Mouse (Mus musculus) liver, embryonic 18 days (tissue): Measurements from ENCODE around the gene Ing3. TPM values are rescaled to one million over a fixed set of nuclear protein-coding genes. Genes with fewer than 3 reads are reported as not detected.

Experiments used
- polyA plus RNA-seq: library from polyadenylated mRNA; depleted of rRNA; stranded (reverse); fragments of >200 nt; gene quantifications from 2 replicates; pipeline ENCODE4 v1.2.3, GENCODE M21; 2012; rRNA removed

Ing3 gene
- 5.5 and 5.8 TPM in 2 replicates for polyA plus RNA-seq

DNA sequence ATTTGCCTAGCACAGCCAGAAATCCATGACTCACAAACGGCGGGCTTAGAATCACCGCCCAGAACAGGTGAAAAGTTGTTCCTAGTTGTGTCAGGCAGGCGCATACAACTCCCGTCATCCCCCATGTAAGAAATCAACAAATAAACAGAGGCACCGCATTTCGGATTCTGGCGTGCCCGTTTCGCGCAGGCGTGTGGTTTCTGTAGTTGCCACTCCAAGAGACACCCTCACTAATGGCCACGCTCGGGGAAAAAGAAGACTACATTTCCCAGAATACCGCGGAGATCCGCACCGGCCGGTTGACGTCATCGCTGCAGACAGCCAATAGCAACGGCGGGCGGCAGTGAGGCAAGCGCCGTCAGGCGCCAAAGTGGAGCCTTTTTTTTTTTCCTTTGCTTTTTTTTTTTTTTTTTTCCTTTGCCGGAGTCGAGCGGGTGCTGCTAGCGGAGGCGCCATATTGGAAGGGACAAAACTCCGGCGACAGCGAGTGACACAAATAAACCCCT is at the start of gene Ing3:
Ing3 (plus strand) TSS at position 346 of the 506 bp plus-strand sequence.

DNA sequence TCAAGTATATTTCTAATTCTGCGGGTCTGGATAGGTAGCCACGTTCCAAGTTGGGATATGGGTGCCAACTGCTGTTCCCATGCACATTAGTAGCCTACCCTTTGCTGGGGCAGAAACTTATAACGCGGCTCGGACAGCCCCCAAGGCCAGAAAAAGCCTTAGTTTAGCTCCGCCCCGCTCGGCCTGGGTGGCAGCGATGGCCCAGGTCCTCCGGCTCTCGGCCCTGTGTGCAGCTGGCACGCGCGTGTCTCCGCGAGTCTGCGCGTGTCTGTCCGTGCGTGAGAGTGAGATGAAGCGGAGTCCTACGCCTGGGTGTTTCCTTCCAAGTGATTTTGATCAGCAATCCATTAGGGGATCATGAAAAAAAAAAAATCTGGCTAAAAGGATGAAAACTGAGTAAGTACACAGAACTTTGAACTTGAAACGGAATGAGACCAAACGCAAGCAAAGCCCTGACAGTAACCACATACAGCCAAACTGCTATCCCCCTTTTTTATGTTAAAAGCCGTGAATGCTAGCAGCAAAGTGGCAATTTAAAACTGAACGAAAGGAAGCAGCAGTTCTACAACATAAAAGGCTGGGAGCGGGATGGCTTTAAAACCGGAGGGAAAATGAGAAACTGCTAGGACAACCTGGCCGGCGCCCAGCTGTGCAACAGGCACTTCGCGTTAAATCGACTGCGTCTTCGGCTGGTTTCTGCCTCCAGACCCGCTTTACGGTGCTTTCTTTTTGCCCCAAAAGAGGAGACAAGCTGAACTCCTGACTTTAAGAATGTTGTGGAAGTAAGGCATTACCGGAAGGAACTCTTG is 36.6 kb downstream of the Ing3 start, which contains the start of gene Cped1:
Cped1 (plus strand) TSS at position 185 of the 809 bp plus-strand sequence.

Other genes starting within 250 kb of the Ing3 start
- gene Tspan12, start 97.1 kb upstream of the Ing3 start, polyA plus RNA-seq: 19.6 and 21.8 TPM in 2 replicates
- gene Cped1, start 36.3 kb downstream of the Ing3 start, polyA plus RNA-seq: 5.8 and 6.4 TPM in 2 replicates